Mouse (Mus musculus): ENCODE measurements around the gene Map1b. TPM values are rescaled to one million over a fixed set of nuclear protein-coding genes. Genes with fewer than 3 reads are reported as not detected.

Gene Map1b
- total and polyA plus RNA-seq, 2 experiments from 2014 or later, result 690 to 1,981 TPM

GRCm38 (mm10) chr13:99514917-99515591, 1.3 kb downstream of the Map1b start:
- Histone ChIP-seq H3K9me3 (ENCODE audit: low read length) (no peaks in the 10 kb centered on the region), H3K4me3 (ENCODE audit: low read length) (peak overlapping the region; percentile 67), H3K27me3 (ENCODE audit: insufficient read depth, low read length) (no peaks in the 10 kb centered on the region), H3K4me2 (ENCODE audit: low read depth, low read length) (peak overlapping the region; percentile 78), H3K27ac (peak overlapping the region; percentile 97), H3K9ac (replicated peaks; ENCODE audit: low read length) (peak overlapping the region; percentile 90), H3K4me1 (ENCODE audit: insufficient read depth, low read length) (0 out of 2 replicates have a peak, but pooled peaks cover 3% of the 10 kb centered on the region), H3K36me3 (ENCODE audit: insufficient read depth, low read length) (no peaks in the 10 kb centered on the region)
- peak; percentile 76 for ATAC-seq
- under 1% methylated on average over 48 of the region's 48 CpGs for WGBS
- peak; percentile 25; the same call in 1 of the 2 replicates for TF ChIP-seq CTCF (IDR thresholded peaks at IDR 0.05; ENCODE audit: low read depth)
- peak; percentile 94 for DNase-seq (ENCODE audit: low spot score)

GRCm38 (mm10) chr13:99513990-99514389, 2.4 kb downstream of the Map1b start:
- 6% methylated on average over 10 of the region's 10 CpGs for WGBS

DNA sequence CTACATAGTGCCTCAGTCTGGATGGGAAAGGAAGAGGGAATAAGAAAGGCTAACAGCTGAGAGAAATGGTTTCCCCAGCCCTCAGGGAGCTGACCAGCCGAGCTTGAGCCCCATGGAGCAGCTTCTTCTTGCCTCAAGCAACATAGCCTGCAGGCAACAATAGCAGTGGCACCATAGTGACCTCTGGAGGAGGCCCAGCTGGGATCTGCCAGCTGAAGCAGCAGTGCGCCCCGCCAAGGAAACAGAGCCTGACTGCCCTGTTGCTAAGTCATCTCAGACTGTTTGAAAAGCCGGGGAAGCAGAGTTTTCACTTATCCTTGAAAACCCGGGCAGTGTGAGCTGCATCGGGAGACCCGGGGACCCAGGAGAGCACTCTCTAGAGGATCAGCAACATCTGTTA, 3.2 kb downstream of the Map1b start:
- Histone ChIP-seq H3K36me3 (ENCODE audit: insufficient read depth, low read length) (no peaks in the 10 kb centered on the region), H3K9me3 (ENCODE audit: low read length) (no peaks in the 10 kb centered on the region), H3K27me3 (ENCODE audit: insufficient read depth, low read length) (no peaks in the 10 kb centered on the region), H3K4me2 (ENCODE audit: low read depth, low read length) (peak overlapping the region; percentile 78), H3K27ac (peak overlapping the region; percentile 97), H3K4me3 (ENCODE audit: low read length) (peak overlapping the region; percentile 67), H3K9ac (replicated peaks; ENCODE audit: low read length) (peak overlapping the region; percentile 90), H3K4me1 (ENCODE audit: insufficient read depth, low read length) (peaks cover 11% of the 10 kb centered on the region)
- 3% methylated on average over 7 of the region's 7 CpGs for whole genome bisulfite sequencing
- ATAC-seq (no peak), DNase-seq (ENCODE audit: low spot score) (peak; percentile 88)
- TF ChIP-seq CTCF (IDR thresholded peaks at IDR 0.05; ENCODE audit: low read depth), result peak; percentile 57

More at GRCm38 (mm10) chr13:99513990-99514389, 2.4 kb downstream of the Map1b start:
- no peaks in the 10 kb centered on the region for H3K36me3 ChIP-seq (ENCODE audit: insufficient read depth, low read length)
- H3K9ac ChIP-seq (replicated peaks; ENCODE audit: low read length), result peak overlapping the region; percentile 90
- ATAC-seq (no peak), DNase-seq (ENCODE audit: low spot score) (peak; percentile 73)
- no peak for TF ChIP-seq CTCF (IDR thresholded peaks at IDR 0.05; ENCODE audit: low read depth)
- peak overlapping the region; percentile 67 for H3K4me3 ChIP-seq (ENCODE audit: low read length)
- H3K4me1 ChIP-seq (ENCODE audit: insufficient read depth, low read length), result peaks cover 8% of the 10 kb centered on the region
- peak overlapping the region; percentile 78 for H3K4me2 ChIP-seq (ENCODE audit: low read depth, low read length)
- no peaks in the 10 kb centered on the region for H3K27me3 ChIP-seq (ENCODE audit: insufficient read depth, low read length)
- no peaks in the 10 kb centered on the region for H3K9me3 ChIP-seq (ENCODE audit: low read length)
- H3K27ac ChIP-seq, result peak overlapping the region; percentile 97

GRCm38 (mm10) chr13:99509896-99510295, 6.4 kb downstream of the Map1b start:
- WGBS, result 31% methylated on average over 4 of the region's 4 CpGs

GRCm38 (mm10) chr13:99506580-99506962, 9.8 kb downstream of the Map1b start:
- Histone ChIP-seq H3K4me2 (ENCODE audit: low read depth, low read length) (no peak overlapping the region), H3K36me3 (ENCODE audit: insufficient read depth, low read length) (peaks cover 31% of the 10 kb centered on the region), H3K9ac (replicated peaks; ENCODE audit: low read length) (no peak overlapping the region), H3K27me3 (ENCODE audit: insufficient read depth, low read length) (no peaks in the 10 kb centered on the region), H3K4me1 (ENCODE audit: insufficient read depth, low read length) (peaks cover 28% of the 10 kb centered on the region), H3K4me3 (ENCODE audit: low read length) (no peak overlapping the region), H3K27ac (no peak overlapping the region), H3K9me3 (ENCODE audit: low read length) (no peaks in the 10 kb centered on the region)
- no peak for ATAC-seq
- no peak for TF ChIP-seq CTCF (IDR thresholded peaks at IDR 0.05; ENCODE audit: low read depth)
- WGBS, result 17% methylated on average over 2 of the region's 2 CpGs
- DNase-seq (ENCODE audit: low spot score), result no peak

More at GRCm38 (mm10) chr13:99509896-99510295, 6.4 kb downstream of the Map1b start:
- peaks cover 15% of the 10 kb centered on the region for H3K4me1 ChIP-seq (ENCODE audit: insufficient read depth, low read length)
- no peak overlapping the region for H3K27ac ChIP-seq
- H3K27me3 ChIP-seq (ENCODE audit: insufficient read depth, low read length), result no peaks in the 10 kb centered on the region
- no peak for ATAC-seq
- no peak for DNase-seq (ENCODE audit: low spot score)
- 0 out of 2 replicates have a peak overlapping the region, but pooled peaks have one; percentile 2 for H3K4me3 ChIP-seq (ENCODE audit: low read length)
- peaks cover 25% of the 10 kb centered on the region for H3K36me3 ChIP-seq (ENCODE audit: insufficient read depth, low read length)
- TF ChIP-seq CTCF (IDR thresholded peaks at IDR 0.05; ENCODE audit: low read depth), result no peak
- H3K4me2 ChIP-seq (ENCODE audit: low read depth, low read length), result peak overlapping the region; percentile 78; the same call in 1 of the 2 replicates
- H3K9me3 ChIP-seq (ENCODE audit: low read length), result no peaks in the 10 kb centered on the region
- no peak overlapping the region for H3K9ac ChIP-seq (replicated peaks; ENCODE audit: low read length)

GRCm38 (mm10) chr13:99505826-99506579, 10.3 kb downstream of the Map1b start:
- H3K36me3 ChIP-seq (ENCODE audit: insufficient read depth, low read length), result peaks cover 31% of the 10 kb centered on the region
- no peaks in the 10 kb centered on the region for H3K27me3 ChIP-seq (ENCODE audit: insufficient read depth, low read length)
- no peaks in the 10 kb centered on the region for H3K9me3 ChIP-seq (ENCODE audit: low read length)
- WGBS, result 61% methylated on average over 11 of the region's 11 CpGs
- ATAC-seq (no peak), DNase-seq (ENCODE audit: low spot score) (no peak)
- H3K9ac ChIP-seq (replicated peaks; ENCODE audit: low read length), result no peak overlapping the region
- no peak overlapping the region for H3K4me3 ChIP-seq (ENCODE audit: low read length)
- no peak overlapping the region for H3K4me2 ChIP-seq (ENCODE audit: low read depth, low read length)
- no peak for TF ChIP-seq CTCF (IDR thresholded peaks at IDR 0.05; ENCODE audit: low read depth)
- H3K27ac ChIP-seq, result no peak overlapping the region
- H3K4me1 ChIP-seq (ENCODE audit: insufficient read depth, low read length), result peaks cover 26% of the 10 kb centered on the region
